Mouse (Mus musculus): ENCODE data around the gene Metap2.
A peak's percentile ranks its signal among the peaks of the same experiment; 100 is the strongest.
"Not testable (repeated sequence)": the region's sequence is repeated elsewhere in the genome, so short reads cannot be mapped to it uniquely, and the experiment has no call there.

The Metap2 gene

GRCm38 (mm10) chr10:93846706-93847105 is 50.2 kb downstream of the Metap2 start:
- DNase-seq (ENCODE audit: low read depth, low spot score) = no peak
- no peaks in the 10 kb centered on the region for H3K27me3 ChIP-seq (ENCODE audit: control insufficient read depth, insufficient read depth, low read length, poor library complexity, severe bottlenecking)
- no peaks in the 10 kb centered on the region for H3K36me3 ChIP-seq (ENCODE audit: control insufficient read depth, insufficient read depth, low read length, poor library complexity, severe bottlenecking)

GRCm38 (mm10) chr10:93835115-93835514 is 61.8 kb downstream of the Metap2 start:
- H3K27me3 ChIP-seq (ENCODE audit: control insufficient read depth, insufficient read depth, low read length, poor library complexity, severe bottlenecking); H3K36me3 ChIP-seq (ENCODE audit: control insufficient read depth, insufficient read depth, low read length, poor library complexity, severe bottlenecking); DNase-seq (ENCODE audit: low read depth, low spot score): not testable (repeated sequence)

- Histone ChIP-seq H3K27me3 (ENCODE audit: control insufficient read depth, insufficient read depth, low read length, poor library complexity, severe bottlenecking) (no peaks in the 10 kb centered on the region; the same call in none of the 2 replicates), H3K36me3 (ENCODE audit: control insufficient read depth, insufficient read depth, low read length, poor library complexity, severe bottlenecking) (no peaks in the 10 kb centered on the region)
- DNase-seq (ENCODE audit: low read depth, low spot score) = no peak
These were observed 62.5 kb downstream of the Metap2 start for GRCm38 (mm10) chr10:93834394-93834745.

GRCm38 (mm10) chr10:93833699-93834393 is 63.0 kb downstream of the Metap2 start:
- Histone ChIP-seq H3K27me3 (ENCODE audit: control insufficient read depth, insufficient read depth, low read length, poor library complexity, severe bottlenecking) (no peaks in the 10 kb centered on the region; the same call in none of the 2 replicates), H3K36me3 (ENCODE audit: control insufficient read depth, insufficient read depth, low read length, poor library complexity, severe bottlenecking) (no peaks in the 10 kb centered on the region)
- DNase-seq (ENCODE audit: low read depth, low spot score) = peak; percentile 64

GRCm38 (mm10) chr10:93833370-93833698 is 63.6 kb downstream of the Metap2 start:
- Histone ChIP-seq H3K27me3 (ENCODE audit: control insufficient read depth, insufficient read depth, low read length, poor library complexity, severe bottlenecking) (no peaks in the 10 kb centered on the region; the same call in none of the 2 replicates), H3K36me3 (ENCODE audit: control insufficient read depth, insufficient read depth, low read length, poor library complexity, severe bottlenecking) (no peaks in the 10 kb centered on the region)
- DNase-seq (ENCODE audit: low read depth, low spot score) = no peak

- Histone ChIP-seq H3K36me3 (ENCODE audit: control insufficient read depth, insufficient read depth, low read length, poor library complexity, severe bottlenecking) (no peaks in the 10 kb centered on the region), H3K27me3 (ENCODE audit: control insufficient read depth, insufficient read depth, low read length, poor library complexity, severe bottlenecking) (no peaks in the 10 kb centered on the region; the same call in none of the 2 replicates)
- DNase-seq (ENCODE audit: low read depth, low spot score) = no peak
These were observed 64.1 kb downstream of the Metap2 start for GRCm38 (mm10) chr10:93832811-93833210.

GRCm38 (mm10) chr10:93831730-93832574 is 64.9 kb downstream of the Metap2 start:
- DNase-seq (ENCODE audit: low read depth, low spot score) = peak; percentile 18
- H3K27me3 ChIP-seq (ENCODE audit: control insufficient read depth, insufficient read depth, low read length, poor library complexity, severe bottlenecking) = no peaks in the 10 kb centered on the region; the same call in none of the 2 replicates
- H3K36me3 ChIP-seq (ENCODE audit: control insufficient read depth, insufficient read depth, low read length, poor library complexity, severe bottlenecking) = no peaks in the 10 kb centered on the region

GRCm38 (mm10) chr10:93830931-93831729 is 65.8 kb downstream of the Metap2 start, which contains the start of gene Usp44:
Usp44 (plus strand) TSS chr10:93831555.
- DNase-seq (ENCODE audit: low read depth, low spot score) = no peak
- Histone ChIP-seq H3K36me3 (ENCODE audit: control insufficient read depth, insufficient read depth, low read length, poor library complexity, severe bottlenecking) (no peaks in the 10 kb centered on the region), H3K27me3 (ENCODE audit: control insufficient read depth, insufficient read depth, low read length, poor library complexity, severe bottlenecking) (no peaks in the 10 kb centered on the region; the same call in none of the 2 replicates)

GRCm38 (mm10) chr10:93829898-93830831 is 66.7 kb downstream of the Metap2 start:
- no peaks in the 10 kb centered on the region for H3K36me3 ChIP-seq (ENCODE audit: control insufficient read depth, insufficient read depth, low read length, poor library complexity, severe bottlenecking)
- DNase-seq (ENCODE audit: low read depth, low spot score) = peak; percentile 23
- H3K27me3 ChIP-seq (ENCODE audit: control insufficient read depth, insufficient read depth, low read length, poor library complexity, severe bottlenecking) = no peaks in the 10 kb centered on the region; the same call in none of the 2 replicates

GRCm38 (mm10) chr10:93818661-93819060 is 78.2 kb downstream of the Metap2 start:
- DNase-seq (ENCODE audit: low read depth, low spot score) = peak; percentile 68

GRCm38 (mm10) chr10:93813755-93814154 is 83.1 kb downstream of the Metap2 start:
- DNase-seq (ENCODE audit: low read depth, low spot score) = no peak
- no peaks in the 10 kb centered on the region for H3K36me3 ChIP-seq (ENCODE audit: control insufficient read depth, insufficient read depth, low read length, poor library complexity, severe bottlenecking)
- H3K27me3 ChIP-seq (ENCODE audit: control insufficient read depth, insufficient read depth, low read length, poor library complexity, severe bottlenecking) = no peaks in the 10 kb centered on the region

More at GRCm38 (mm10) chr10:93818661-93819060, 78.2 kb downstream of the Metap2 start:
- Histone ChIP-seq H3K27me3 (ENCODE audit: control insufficient read depth, insufficient read depth, low read length, poor library complexity, severe bottlenecking) (no peaks in the 10 kb centered on the region), H3K36me3 (ENCODE audit: control insufficient read depth, insufficient read depth, low read length, poor library complexity, severe bottlenecking) (no peaks in the 10 kb centered on the region)

- Histone ChIP-seq H3K36me3 (ENCODE audit: control insufficient read depth, insufficient read depth, low read length, poor library complexity, severe bottlenecking) (no peaks in the 10 kb centered on the region), H3K27me3 (ENCODE audit: control insufficient read depth, insufficient read depth, low read length, poor library complexity, severe bottlenecking) (no peaks in the 10 kb centered on the region)
- DNase-seq (ENCODE audit: low read depth, low spot score) = peak; percentile 52
These were observed 84.0 kb downstream of the Metap2 start for GRCm38 (mm10) chr10:93812774-93813415.

GRCm38 (mm10) chr10:93812098-93812497 is 84.8 kb downstream of the Metap2 start:
- no peak for DNase-seq (ENCODE audit: low read depth, low spot score)
- Histone ChIP-seq H3K27me3 (ENCODE audit: control insufficient read depth, insufficient read depth, low read length, poor library complexity, severe bottlenecking) (no peaks in the 10 kb centered on the region), H3K36me3 (ENCODE audit: control insufficient read depth, insufficient read depth, low read length, poor library complexity, severe bottlenecking) (no peaks in the 10 kb centered on the region)

Measured in splenic B cell, adult 2 months (primary cell).